Mouse (Mus musculus): ENCODE data around the gene Ccdc162. TPM values are rescaled to one million over a fixed set of nuclear protein-coding genes. Genes with fewer than 3 reads are reported as not detected.
"Not testable (repeated sequence)": the region's sequence is repeated elsewhere in the genome, so short reads cannot be mapped to it uniquely, and the experiment has no call there.

Gene Ccdc162
- polyA plus RNA-seq, 1 experiment, result 0.33 TPM

GRCm38 (mm10) chr10:41538986-41539385 lies 177.4 kb downstream of the Ccdc162 start:
- DNase-seq (ENCODE audit: low spot score), result no peak

- DNase-seq (ENCODE audit: low spot score), result no peak
Measured at GRCm38 (mm10) chr10:41537983-41538330, 178.5 kb downstream of the Ccdc162 start.

- DNase-seq (ENCODE audit: low spot score), result no peak
Measured at GRCm38 (mm10) chr10:41537226-41537982, 179.0 kb downstream of the Ccdc162 start.

GRCm38 (mm10) chr10:41536714-41537113 lies 179.7 kb downstream of the Ccdc162 start:
- no peak for DNase-seq (ENCODE audit: low spot score)

- no peak for DNase-seq (ENCODE audit: low spot score)
Measured at GRCm38 (mm10) chr10:41535991-41536390, 180.4 kb downstream of the Ccdc162 start.

- no peak for DNase-seq (ENCODE audit: low spot score)
Measured at GRCm38 (mm10) chr10:41529972-41530371, 186.5 kb downstream of the Ccdc162 start.

- DNase-seq (ENCODE audit: low spot score), result no peak
Measured at GRCm38 (mm10) chr10:41525696-41526095, 190.7 kb downstream of the Ccdc162 start.

GRCm38 (mm10) chr10:41523386-41523785 lies 193.0 kb downstream of the Ccdc162 start:
- DNase-seq (ENCODE audit: low spot score), result no peak

- no peak for DNase-seq (ENCODE audit: low spot score)
Measured at GRCm38 (mm10) chr10:41520410-41520673, 196.1 kb downstream of the Ccdc162 start.

GRCm38 (mm10) chr10:41519640-41520409 lies 196.6 kb downstream of the Ccdc162 start:
- peak; percentile 62 for DNase-seq (ENCODE audit: low spot score)

- peak; percentile 93 for DNase-seq (ENCODE audit: low spot score)
Measured at GRCm38 (mm10) chr10:41518981-41519618, 197.3 kb downstream of the Ccdc162 start, which contains the start of gene Cd164. Gene Cd164, plus strand, starts transcription at chr10:41519414.

- no peak for DNase-seq (ENCODE audit: low spot score)
Measured at GRCm38 (mm10) chr10:41518508-41518980, 197.9 kb downstream of the Ccdc162 start.

GRCm38 (mm10) chr10:41514921-41515320 lies 201.5 kb downstream of the Ccdc162 start:
- DNase-seq (ENCODE audit: low spot score), result no peak

- no peak for DNase-seq (ENCODE audit: low spot score)
Measured at GRCm38 (mm10) chr10:41514301-41514700, 202.1 kb downstream of the Ccdc162 start.

- no peak for DNase-seq (ENCODE audit: low spot score)
Measured at GRCm38 (mm10) chr10:41509160-41509559, 207.3 kb downstream of the Ccdc162 start.

GRCm38 (mm10) chr10:41505446-41505845 lies 211.0 kb downstream of the Ccdc162 start:
- DNase-seq (ENCODE audit: low spot score), result not testable (repeated sequence)

GRCm38 (mm10) chr10:41504996-41505395 lies 211.4 kb downstream of the Ccdc162 start:
- DNase-seq (ENCODE audit: low spot score), result no peak

- no peak for DNase-seq (ENCODE audit: low spot score)
Measured at GRCm38 (mm10) chr10:41500941-41501340, 215.5 kb downstream of the Ccdc162 start.

GRCm38 (mm10) chr10:41491111-41491510 lies 225.3 kb downstream of the Ccdc162 start:
- DNase-seq (ENCODE audit: low spot score), result no peak

- DNase-seq (ENCODE audit: low spot score), result no peak
Measured at GRCm38 (mm10) chr10:41490518-41490873, 225.9 kb downstream of the Ccdc162 start.

GRCm38 (mm10) chr10:41489708-41490517 lies 226.5 kb downstream of the Ccdc162 start, which contains the start of the genes Smpd2 and Ppil6:
Gene Smpd2, minus strand, starts transcription at chr10:41490369.
Gene Ppil6, plus strand, starts transcription at chr10:41490439.
- peak; percentile 84 for DNase-seq (ENCODE audit: low spot score)

- no peak for DNase-seq (ENCODE audit: low spot score)
Measured at GRCm38 (mm10) chr10:41489294-41489693, 227.1 kb downstream of the Ccdc162 start.

Data from urinary bladder, adult 2 months (tissue).